Mouse (Mus musculus) gastrocnemius, postnatal 10 days (tissue): ENCODE measurements around the gene Sap30bp. TPM values are rescaled to one million over a fixed set of nuclear protein-coding genes. Genes with fewer than 3 reads are reported as not detected.

Experiments used
- DNase-seq: peaks from one replicate; pipeline ENCODE4 v3.0.0; 2021; ENCODE audit warnings: mixed read lengths
- total RNA-seq, 2 experiments: library from RNA; stranded (reverse); gene quantifications; 2 replicates each; pipeline ENCODE4 v1.2.3; 2021

The Sap30bp gene
- total RNA-seq, 2 experiments from 2014 or later = 16.6 to 24.5 TPM

DNA sequence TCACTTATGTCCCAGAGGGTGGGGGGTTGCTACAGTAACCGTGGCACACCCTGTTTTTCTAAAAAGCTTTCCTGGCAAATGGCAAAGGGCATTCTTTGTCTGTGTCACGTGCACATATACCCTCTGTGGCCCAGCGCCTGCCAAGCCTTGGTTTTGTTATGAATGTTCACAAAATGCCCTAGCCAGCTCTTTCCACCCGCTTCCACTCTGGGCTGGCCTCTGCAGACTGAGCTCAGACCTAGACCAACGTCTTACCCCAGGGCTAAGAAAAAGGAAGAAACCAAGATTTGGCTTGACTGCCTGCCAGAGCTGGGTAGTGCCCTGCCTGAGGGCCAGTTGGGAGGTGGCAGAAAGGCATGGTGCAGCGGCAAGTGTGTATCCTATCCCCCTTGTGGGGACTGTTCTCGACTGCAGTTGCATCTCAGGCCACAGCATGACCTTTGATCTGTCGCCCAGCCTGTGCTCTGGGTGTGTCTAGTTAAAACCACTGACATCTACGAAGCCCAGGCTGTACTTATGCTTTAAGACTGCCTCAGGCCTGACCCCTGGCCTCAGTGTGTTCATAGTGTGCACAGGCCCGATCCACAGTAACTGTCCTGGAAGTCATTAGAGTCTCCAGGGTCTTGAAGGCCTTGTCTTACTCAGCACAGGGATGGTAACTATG lies 22.2 kb downstream of the Sap30bp start:
- no peak for DNase-seq

- DNase-seq = no peak
These were observed 23.4 kb downstream of the Sap30bp start for GRCm38 (mm10) chr11:115956453-115956852.

GRCm38 (mm10) chr11:115957971-115958370 lies 24.9 kb downstream of the Sap30bp start:
- no peak for DNase-seq

GRCm38 (mm10) chr11:115959018-115959417 lies 25.9 kb downstream of the Sap30bp start:
- DNase-seq = no peak

- DNase-seq = no peak
These were observed 29.8 kb downstream of the Sap30bp start for GRCm38 (mm10) chr11:115962651-115963412.

DNA sequence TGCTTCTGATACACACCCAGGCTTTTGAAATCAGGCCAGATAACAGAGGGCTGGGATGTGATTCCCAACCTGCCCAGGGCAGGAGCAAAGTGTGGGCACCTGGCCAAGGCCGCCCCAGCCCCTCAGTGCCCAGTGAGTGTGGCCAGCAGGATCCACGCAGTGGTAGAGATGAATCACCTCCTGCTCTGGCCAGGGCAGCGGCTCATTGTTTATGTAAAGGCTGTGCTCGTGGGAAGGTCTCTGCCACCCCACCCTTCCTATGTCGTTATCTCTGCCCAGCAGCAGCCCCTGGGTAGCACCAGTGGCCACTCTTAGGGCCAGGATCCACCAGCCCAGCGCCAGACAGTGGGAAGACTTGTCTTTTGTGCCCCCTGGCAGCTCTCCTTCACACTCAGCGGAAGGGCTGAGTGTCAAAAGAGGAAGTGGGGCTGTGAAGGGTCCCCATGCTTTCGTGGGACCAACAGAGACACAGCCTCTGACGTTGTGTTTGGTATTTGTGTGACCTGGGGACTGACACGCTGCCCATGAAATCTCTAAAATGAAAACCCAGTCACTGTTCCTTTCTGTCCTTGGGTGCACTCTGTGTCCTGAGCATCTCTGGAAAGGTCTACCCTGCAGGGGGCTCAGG lies 32.0 kb downstream of the Sap30bp start:
- no peak for DNase-seq

GRCm38 (mm10) chr11:115968731-115969405 lies 35.8 kb downstream of the Sap30bp start:
- no peak for DNase-seq

GRCm38 (mm10) chr11:115970006-115970673 lies 37.1 kb downstream of the Sap30bp start:
- no peak for DNase-seq

DNA sequence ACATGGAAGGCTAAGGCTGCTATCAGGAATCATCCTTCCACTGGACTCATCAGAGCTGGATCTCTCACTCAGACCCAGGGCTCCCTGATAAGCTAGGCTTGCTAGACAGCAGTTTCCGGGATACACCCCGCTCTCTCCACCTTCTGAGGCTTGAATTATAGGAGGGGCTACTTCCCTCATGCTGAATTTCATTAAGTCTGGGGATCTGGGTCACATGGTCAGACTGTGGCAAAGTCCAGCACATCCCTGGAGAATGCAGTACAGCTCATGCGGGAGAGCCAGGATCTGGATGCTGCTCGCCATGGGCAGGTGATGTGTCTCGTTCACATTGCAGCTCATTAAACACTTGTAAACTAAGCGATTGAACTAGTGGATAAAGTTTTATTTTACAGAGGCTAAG lies 37.9 kb downstream of the Sap30bp start:
- DNase-seq = no peak

- peak; percentile 25 for DNase-seq
These were observed 41.4 kb downstream of the Sap30bp start, which contains the start of gene Itgb4 for GRCm38 (mm10) chr11:115974309-115975082. Itgb4 (plus strand) TSS chr11:115974709.

- DNase-seq = no peak
These were observed 42.0 kb downstream of the Sap30bp start for GRCm38 (mm10) chr11:115975083-115975420.

GRCm38 (mm10) chr11:115975544-115975943 lies 42.5 kb downstream of the Sap30bp start:
- no peak for DNase-seq

- DNase-seq = no peak
These were observed 49.4 kb downstream of the Sap30bp start for GRCm38 (mm10) chr11:115982472-115982871.

DNA sequence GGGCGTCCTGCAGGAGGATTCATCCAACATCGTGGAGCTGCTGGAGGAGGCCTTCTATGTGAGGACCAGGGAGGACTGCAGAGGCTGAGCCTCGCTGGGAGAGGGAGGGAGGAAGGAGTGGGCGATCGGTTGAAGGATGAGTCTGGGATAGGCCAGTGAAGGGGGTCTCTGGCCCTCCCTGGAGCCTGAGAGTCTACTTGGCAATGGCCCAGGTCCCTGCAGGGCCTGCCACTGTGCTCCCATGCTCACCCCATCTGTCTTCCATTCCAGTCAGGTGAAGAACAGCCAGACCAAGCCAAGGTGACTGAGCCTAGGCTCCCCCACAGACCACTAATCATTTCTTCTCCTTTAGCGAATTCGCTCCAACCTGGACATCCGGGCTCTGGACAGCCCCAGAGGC lies 50.2 kb downstream of the Sap30bp start:
- no peak for DNase-seq

- no peak for DNase-seq
These were observed 56.6 kb downstream of the Sap30bp start for GRCm38 (mm10) chr11:115989686-115990085.

DNA sequence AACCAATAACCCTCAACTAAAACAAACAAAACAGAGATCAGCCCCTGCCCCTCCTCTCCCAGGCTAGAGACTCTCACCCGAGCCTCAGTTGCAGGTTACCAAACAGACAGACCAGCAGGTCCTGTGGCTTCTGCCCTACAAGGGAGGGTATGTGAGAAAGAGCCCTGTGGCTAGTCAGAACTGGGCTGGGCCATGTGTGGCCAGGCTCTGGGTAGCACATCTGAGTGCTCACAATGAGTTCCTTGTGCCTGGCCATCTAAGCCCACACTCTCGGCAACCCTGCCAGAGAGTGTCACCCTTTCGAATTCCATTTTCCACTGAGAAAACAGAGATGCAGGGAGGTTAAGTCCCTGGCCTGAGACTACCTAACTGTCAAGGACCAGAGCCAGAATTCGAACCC lies 59.0 kb downstream of the Sap30bp start:
- no peak for DNase-seq

DNA sequence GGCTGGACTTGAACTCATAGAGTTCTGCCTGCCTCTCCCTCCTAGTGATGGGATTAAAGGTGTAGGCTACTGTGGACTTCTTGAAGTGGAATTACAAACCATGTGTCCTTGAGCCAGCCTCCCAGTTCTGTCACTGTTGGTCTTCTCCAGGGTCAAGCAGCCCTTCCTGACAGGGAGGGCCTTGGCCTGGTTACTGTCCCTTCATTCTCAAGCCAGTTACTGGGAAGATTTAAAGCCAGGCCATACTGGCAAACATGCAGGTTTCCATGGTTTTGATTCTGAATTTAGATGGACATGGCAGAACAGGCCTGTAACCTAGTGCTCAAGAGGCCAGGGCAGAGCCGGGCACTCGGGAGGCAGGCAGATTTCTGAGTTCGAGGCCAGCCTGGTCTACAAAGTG lies 62.2 kb downstream of the Sap30bp start:
- no peak for DNase-seq

DNA sequence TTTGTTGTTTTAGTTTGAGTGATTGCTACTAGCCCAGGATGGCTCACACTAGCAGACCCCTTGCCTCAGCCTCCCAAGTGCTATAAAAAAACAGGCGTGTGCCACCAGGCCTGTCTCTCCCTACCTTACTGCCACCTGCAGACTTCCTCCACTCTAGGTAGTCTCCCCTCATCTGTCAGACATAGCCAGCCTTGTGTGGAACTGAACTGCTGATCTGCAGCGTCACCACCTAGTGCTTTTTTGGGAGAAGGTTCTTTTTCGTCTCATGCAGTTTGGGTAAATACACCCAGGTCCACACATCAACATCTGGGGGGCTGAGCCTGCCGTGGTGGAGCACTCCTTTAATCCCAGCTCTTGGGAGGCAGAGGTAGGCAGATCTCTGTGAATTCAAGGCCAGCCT lies 64.0 kb downstream of the Sap30bp start:
- no peak for DNase-seq

- DNase-seq = no peak
These were observed 64.6 kb downstream of the Sap30bp start for GRCm38 (mm10) chr11:115997662-115998061.

GRCm38 (mm10) chr11:115999027-115999426 lies 65.9 kb downstream of the Sap30bp start:
- DNase-seq = no peak

- DNase-seq = peak; percentile 81
These were observed 66.6 kb downstream of the Sap30bp start for GRCm38 (mm10) chr11:115999538-116000143.
